Mouse (Mus musculus): Measurements from ENCODE around the gene Gusb. TPM values are rescaled to one million over a fixed set of nuclear protein-coding genes. Genes with fewer than 3 reads are reported as not detected.

Gusb gene
- polyA plus RNA-seq (2015; fragmentation: Nextera tagmentation; extraction: Ambion mirVana) = 35.8 and 37.3 TPM in 2 replicates

DNA sequence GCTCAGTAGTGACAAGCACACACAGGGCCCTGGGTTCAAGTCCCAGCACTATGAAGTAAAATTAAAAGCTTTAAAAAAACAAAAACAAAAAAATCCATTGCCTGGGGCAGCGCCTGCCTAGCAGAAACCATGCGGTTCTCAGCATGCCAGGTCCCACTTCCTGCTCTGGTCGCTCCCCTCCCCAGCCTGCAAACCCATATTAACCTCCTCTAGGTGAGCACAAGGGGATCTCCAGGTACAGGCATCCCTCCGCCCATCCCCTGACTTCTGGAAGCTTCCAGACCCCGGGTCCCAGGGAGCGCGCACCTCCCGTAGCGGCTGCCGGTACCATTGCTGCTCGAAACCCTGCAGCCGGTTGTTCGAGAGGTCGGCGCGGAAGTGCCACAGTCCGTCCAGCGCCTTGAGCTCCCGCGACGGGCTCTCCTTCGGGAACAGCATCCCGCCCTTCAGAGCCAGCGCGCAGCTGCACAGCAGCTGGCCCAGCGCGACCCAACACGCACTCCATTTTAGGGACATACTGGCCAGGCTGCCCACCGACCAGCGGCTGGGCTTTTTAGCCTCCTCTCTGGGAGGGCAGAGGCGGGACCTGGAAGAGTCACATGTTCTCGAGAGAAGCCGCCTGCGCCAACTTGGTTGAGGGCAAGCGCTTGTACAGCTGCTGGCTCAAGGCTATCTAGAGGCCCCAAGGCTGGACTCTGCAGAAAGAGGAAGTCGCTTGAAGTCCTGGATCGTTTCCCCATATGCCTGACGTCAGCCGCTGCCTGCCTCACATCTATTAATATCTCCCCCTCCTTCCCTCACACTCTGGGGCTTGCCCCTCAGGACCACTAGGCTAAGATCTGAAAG lies at the start of gene Gusb:
Gusb (minus strand) TSS at position 749 of the 846 bp plus-strand sequence.
- peak within 1 kb of the TSS; percentile 94 for H3K4me2 ChIP-seq (ENCODE audit: low read length)
- peak; percentile 91 for ATAC-seq
- WGBS = 1% methylated on average over 38 of the region's 39 CpGs

DNA sequence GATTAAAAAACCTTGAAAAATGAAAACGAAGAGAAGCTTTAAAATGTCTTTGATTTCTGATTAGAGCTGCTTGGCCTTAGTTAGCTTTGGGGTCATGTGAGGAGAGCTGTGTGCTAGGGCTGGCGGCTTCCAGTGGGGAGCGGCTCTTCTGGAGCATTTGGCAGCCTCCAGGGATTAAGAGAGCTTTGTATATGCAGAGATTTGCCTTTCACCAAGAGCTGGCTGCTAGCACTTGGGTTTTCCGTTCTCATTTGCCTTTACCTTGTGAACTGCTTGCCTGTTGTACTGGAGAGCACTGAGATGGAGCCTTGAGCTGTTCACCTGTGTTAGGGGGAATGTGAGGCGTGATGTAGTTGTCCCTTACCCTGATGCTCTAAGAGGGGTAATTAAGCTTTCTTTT lies 49.7 kb upstream of the Gusb start:
- H3K4me1 ChIP-seq (ENCODE audit: control insufficient read depth, insufficient read depth, low read depth, low read length) = no peaks in the 10 kb centered on the region
- H3K9me3 ChIP-seq (ENCODE audit: control insufficient read depth, low read length) = no peaks in the 10 kb centered on the region
- 84% methylated on average over 5 of the region's 5 CpGs for WGBS

More for the DNA sequence above, at the start of gene Gusb:
- Histone ChIP-seq H3K36me3 (ENCODE audit: control insufficient read depth, insufficient read depth, low read length) (no peaks in the 10 kb centered on the region), H3K4me1 (ENCODE audit: control insufficient read depth, insufficient read depth, low read depth, low read length) (peaks cover 12% of the 10 kb centered on the region), H3K9ac (ENCODE audit: low read depth, low read length) (peak within 1 kb of the TSS; percentile 86), H3K27me3 (replicated peaks; ENCODE audit: control insufficient read depth, insufficient read depth, low read length) (no peaks in the 10 kb centered on the region), H3K27ac (ENCODE audit: low read depth, low read length) (peak within 1 kb of the TSS; percentile 54), H3K4me3 (ENCODE audit: low read length) (peak within 1 kb of the TSS; percentile 82), H3K9me3 (ENCODE audit: control insufficient read depth, low read length) (no peaks in the 10 kb centered on the region)

DNA sequence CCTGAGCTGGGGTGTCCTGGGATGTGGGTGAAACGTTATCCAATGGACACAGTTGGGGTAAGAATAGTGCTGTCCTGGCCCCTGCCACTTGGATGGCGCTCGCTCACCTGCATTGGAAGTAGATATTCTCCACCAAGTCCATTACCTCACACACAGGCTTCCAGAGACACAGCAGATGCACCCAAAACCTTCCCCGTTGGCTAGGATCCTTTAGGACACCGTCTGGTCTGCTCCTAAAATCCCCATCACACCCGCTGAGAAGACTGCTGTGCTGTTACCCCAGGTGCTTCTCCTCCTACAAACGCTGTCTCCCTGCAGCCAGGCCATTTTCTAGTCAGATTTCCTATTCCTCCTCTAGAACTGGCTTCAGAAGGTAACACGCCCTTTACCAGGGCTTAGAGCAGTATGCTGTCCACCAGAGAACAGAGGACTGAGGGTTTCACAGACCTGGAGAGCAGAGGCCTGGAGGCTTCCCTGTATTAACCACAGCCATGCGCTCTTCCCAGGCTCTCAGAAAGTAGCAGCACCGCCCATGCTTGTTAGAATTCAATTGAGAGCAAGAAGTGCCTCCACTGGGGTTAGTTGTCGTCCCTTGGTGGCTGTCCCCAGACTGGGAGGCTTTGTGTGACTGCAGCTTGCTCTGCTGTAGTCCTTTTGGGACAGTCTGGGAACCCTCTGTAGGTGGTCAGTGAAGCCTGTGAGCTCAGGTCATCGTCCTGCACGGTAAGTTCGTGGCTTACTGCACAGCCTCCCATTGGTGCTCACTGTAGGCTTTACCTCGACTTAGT lies 48.4 kb upstream of the Gusb start:
- H3K4me2 ChIP-seq (ENCODE audit: low read length) = no peak overlapping the region
- no peaks in the 10 kb centered on the region for H3K9me3 ChIP-seq (ENCODE audit: control insufficient read depth, low read length)
- H3K4me1 ChIP-seq (ENCODE audit: control insufficient read depth, insufficient read depth, low read depth, low read length) = no peaks in the 10 kb centered on the region
- peaks cover 20% of the 10 kb centered on the region for H3K36me3 ChIP-seq (ENCODE audit: control insufficient read depth, insufficient read depth, low read length)
- H3K9ac ChIP-seq (ENCODE audit: low read depth, low read length) = no peak overlapping the region
- H3K27me3 ChIP-seq (replicated peaks; ENCODE audit: control insufficient read depth, insufficient read depth, low read length) = no peaks in the 10 kb centered on the region
- WGBS = 90% methylated on average over 15 of the region's 15 CpGs
- no peak overlapping the region for H3K27ac ChIP-seq (ENCODE audit: low read depth, low read length)
- H3K4me3 ChIP-seq (ENCODE audit: low read length) = no peak overlapping the region
- no peak for ATAC-seq

More for the DNA sequence above, 49.7 kb upstream of the Gusb start:
- no peak for ATAC-seq
- Histone ChIP-seq H3K27ac (ENCODE audit: low read depth, low read length) (no peak overlapping the region), H3K4me3 (ENCODE audit: low read length) (no peak overlapping the region), H3K27me3 (replicated peaks; ENCODE audit: control insufficient read depth, insufficient read depth, low read length) (no peaks in the 10 kb centered on the region), H3K9ac (ENCODE audit: low read depth, low read length) (no peak overlapping the region), H3K36me3 (ENCODE audit: control insufficient read depth, insufficient read depth, low read length) (peaks cover 15% of the 10 kb centered on the region; the same call in 1 of the 2 replicates), H3K4me2 (ENCODE audit: low read length) (no peak overlapping the region)

DNA sequence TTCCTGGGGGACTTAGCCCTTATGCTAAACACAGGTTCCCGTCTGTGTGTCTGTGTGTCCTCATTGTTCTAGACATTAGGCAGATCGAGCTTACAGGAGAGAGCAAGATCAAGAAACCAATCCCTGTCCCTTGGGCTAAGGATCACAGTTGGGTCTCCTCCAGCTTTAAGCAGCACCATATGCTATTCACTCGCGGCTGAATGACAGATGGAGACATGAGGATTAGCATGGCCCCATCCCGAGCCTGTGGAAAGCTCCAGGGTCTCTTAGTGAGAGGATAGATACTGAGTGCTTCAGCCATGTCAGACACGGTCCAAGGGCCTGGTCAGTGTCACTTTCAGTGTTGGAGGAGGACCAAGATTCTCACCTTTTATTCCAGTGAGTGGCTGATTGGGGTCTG lies 47.6 kb upstream of the Gusb start:
- H3K4me1 ChIP-seq (ENCODE audit: control insufficient read depth, insufficient read depth, low read depth, low read length) = no peaks in the 10 kb centered on the region
- no peak for ATAC-seq
- H3K4me2 ChIP-seq (ENCODE audit: low read length) = no peak overlapping the region
- no peaks in the 10 kb centered on the region for H3K27me3 ChIP-seq (replicated peaks; ENCODE audit: control insufficient read depth, insufficient read depth, low read length)
- 48% methylated on average over 6 of the region's 6 CpGs for WGBS
- no peak overlapping the region for H3K4me3 ChIP-seq (ENCODE audit: low read length)
- no peak overlapping the region for H3K9ac ChIP-seq (ENCODE audit: low read depth, low read length)
- no peaks in the 10 kb centered on the region for H3K9me3 ChIP-seq (ENCODE audit: control insufficient read depth, low read length)
- no peak overlapping the region for H3K27ac ChIP-seq (ENCODE audit: low read depth, low read length)
- H3K36me3 ChIP-seq (ENCODE audit: control insufficient read depth, insufficient read depth, low read length) = peaks cover 20% of the 10 kb centered on the region

DNA sequence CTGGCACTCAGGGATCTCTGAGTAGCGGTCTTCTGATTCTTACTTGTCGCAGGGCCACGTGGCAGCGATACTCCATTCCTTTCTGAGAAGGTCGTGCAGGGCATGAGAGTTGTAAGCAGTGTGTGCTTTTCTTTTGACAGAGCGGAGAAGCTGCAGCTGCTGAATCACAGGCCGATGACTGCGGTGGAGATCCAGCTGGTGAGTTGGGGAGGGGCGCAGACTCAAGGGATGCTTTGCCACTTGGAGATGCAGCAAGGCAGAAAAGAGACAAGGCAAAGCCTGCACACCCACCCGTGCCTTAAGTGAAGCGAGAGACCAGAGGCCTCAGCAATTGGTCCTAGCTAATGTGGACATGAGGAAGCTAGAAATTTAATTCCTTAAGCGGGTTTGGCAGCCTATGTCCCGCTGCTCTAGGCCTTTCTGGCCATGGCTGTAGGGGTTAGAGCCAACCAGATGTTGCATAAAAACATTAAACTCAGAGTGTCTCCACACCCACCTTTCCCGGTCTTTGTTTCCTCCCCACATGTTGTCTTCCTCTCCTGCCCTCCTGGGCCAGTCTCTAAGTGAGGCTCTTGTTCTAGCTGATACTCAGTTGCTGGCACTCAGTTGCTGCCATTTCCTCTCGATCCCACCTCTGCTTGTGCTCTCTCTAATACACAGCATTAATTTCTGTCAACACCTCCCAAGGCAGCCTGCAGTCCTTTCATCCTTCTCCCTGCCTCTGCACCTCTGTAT lies 46.1 kb upstream of the Gusb start:
- Histone ChIP-seq H3K4me2 (ENCODE audit: low read length) (no peak overlapping the region), H3K9me3 (ENCODE audit: control insufficient read depth, low read length) (no peaks in the 10 kb centered on the region), H3K36me3 (ENCODE audit: control insufficient read depth, insufficient read depth, low read length) (peaks cover 20% of the 10 kb centered on the region), H3K27ac (ENCODE audit: low read depth, low read length) (peak overlapping the region; percentile 44), H3K4me3 (ENCODE audit: low read length) (no peak overlapping the region), H3K9ac (ENCODE audit: low read depth, low read length) (no peak overlapping the region), H3K27me3 (replicated peaks; ENCODE audit: control insufficient read depth, insufficient read depth, low read length) (no peaks in the 10 kb centered on the region), H3K4me1 (ENCODE audit: control insufficient read depth, insufficient read depth, low read depth, low read length) (no peaks in the 10 kb centered on the region)
- ATAC-seq = 0 out of 2 replicates have a peak, but pooled peaks have one; percentile 30
- WGBS = 78% methylated on average over 15 of the region's 15 CpGs

GRCm38 (mm10) chr5:130047013-130047412 lies 44.2 kb upstream of the Gusb start:
- no peaks in the 10 kb centered on the region for H3K9me3 ChIP-seq (ENCODE audit: control insufficient read depth, low read length)
- peaks cover 25% of the 10 kb centered on the region for H3K36me3 ChIP-seq (ENCODE audit: control insufficient read depth, insufficient read depth, low read length)
- no peak overlapping the region for H3K4me3 ChIP-seq (ENCODE audit: low read length)
- H3K9ac ChIP-seq (ENCODE audit: low read depth, low read length) = no peak overlapping the region
- no peaks in the 10 kb centered on the region for H3K4me1 ChIP-seq (ENCODE audit: control insufficient read depth, insufficient read depth, low read depth, low read length)
- ATAC-seq = no peak
- 84% methylated on average over 6 of the region's 6 CpGs for WGBS
- no peak overlapping the region for H3K27ac ChIP-seq (ENCODE audit: low read depth, low read length)
- no peak overlapping the region for H3K4me2 ChIP-seq (ENCODE audit: low read length)
- no peaks in the 10 kb centered on the region for H3K27me3 ChIP-seq (replicated peaks; ENCODE audit: control insufficient read depth, insufficient read depth, low read length)

DNA sequence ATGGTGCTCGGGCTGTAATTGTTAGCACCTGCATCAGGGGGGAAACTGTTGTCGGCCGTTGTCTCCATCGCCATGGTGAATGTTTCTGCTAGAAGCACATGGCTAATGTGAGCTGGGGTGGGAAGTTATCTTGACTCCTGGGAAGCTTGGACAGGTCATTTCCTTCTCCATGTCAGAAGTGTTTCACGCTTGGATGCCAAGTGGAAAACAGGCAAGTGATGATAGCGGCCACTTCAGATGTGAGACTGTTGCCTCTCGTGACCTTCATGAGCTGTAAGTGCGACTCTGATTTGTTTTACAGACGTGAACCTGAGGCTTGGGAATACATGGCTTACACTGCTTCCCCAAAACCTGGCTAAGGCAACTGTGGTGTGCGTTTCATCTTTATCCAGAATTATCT lies 43.7 kb upstream of the Gusb start:
- no peaks in the 10 kb centered on the region for H3K27me3 ChIP-seq (replicated peaks; ENCODE audit: control insufficient read depth, insufficient read depth, low read length)
- H3K9me3 ChIP-seq (ENCODE audit: control insufficient read depth, low read length) = no peaks in the 10 kb centered on the region
- no peak overlapping the region for H3K9ac ChIP-seq (ENCODE audit: low read depth, low read length)
- H3K4me1 ChIP-seq (ENCODE audit: control insufficient read depth, insufficient read depth, low read depth, low read length) = no peaks in the 10 kb centered on the region
- H3K27ac ChIP-seq (ENCODE audit: low read depth, low read length) = no peak overlapping the region
- ATAC-seq = no peak
- H3K4me2 ChIP-seq (ENCODE audit: low read length) = no peak overlapping the region
- WGBS = 83% methylated on average over 10 of the region's 10 CpGs
- no peak overlapping the region for H3K4me3 ChIP-seq (ENCODE audit: low read length)
- peaks cover 29% of the 10 kb centered on the region for H3K36me3 ChIP-seq (ENCODE audit: control insufficient read depth, insufficient read depth, low read length)

GRCm38 (mm10) chr5:130046100-130046499 lies 43.3 kb upstream of the Gusb start:
- H3K36me3 ChIP-seq (ENCODE audit: control insufficient read depth, insufficient read depth, low read length) = peaks cover 24% of the 10 kb centered on the region
- H3K9me3 ChIP-seq (ENCODE audit: control insufficient read depth, low read length) = no peaks in the 10 kb centered on the region
- no peaks in the 10 kb centered on the region for H3K27me3 ChIP-seq (replicated peaks; ENCODE audit: control insufficient read depth, insufficient read depth, low read length)
- H3K4me2 ChIP-seq (ENCODE audit: low read length) = no peak overlapping the region
- ATAC-seq = no peak
- no peak overlapping the region for H3K4me3 ChIP-seq (ENCODE audit: low read length)
- H3K27ac ChIP-seq (ENCODE audit: low read depth, low read length) = no peak overlapping the region
- 86% methylated on average over 7 of the region's 7 CpGs for WGBS
- H3K4me1 ChIP-seq (ENCODE audit: control insufficient read depth, insufficient read depth, low read depth, low read length) = no peaks in the 10 kb centered on the region
- no peak overlapping the region for H3K9ac ChIP-seq (ENCODE audit: low read depth, low read length)

Data from hindbrain, embryonic 16.5 days (tissue).